Mouse (Mus musculus) liver, adult (tissue): ENCODE measurements around the gene Hsp90ab1.

Experiments
- GATA4 ChIP-seq: IDR thresholded peaks from 2 replicates; pipeline ENCODE4 v1.6.1; 2014; ENCODE audit warnings: mild to moderate bottlenecking, low read length; ENCODE audit not compliant: insufficient replicate concordance

The Hsp90ab1 gene

GRCm38 (mm10) chr17:45573087-45573779 lies at the start of gene Hsp90ab1:
TSS of gene Hsp90ab1 (minus strand) at chr17:45573271.
- TF ChIP-seq GATA4 = no peak; the same call in 1 of the 2 replicates

GRCm38 (mm10) chr17:45619386-45620256 lies 46.5 kb upstream of the Hsp90ab1 start:
- no peak for TF ChIP-seq GATA4

DNA sequence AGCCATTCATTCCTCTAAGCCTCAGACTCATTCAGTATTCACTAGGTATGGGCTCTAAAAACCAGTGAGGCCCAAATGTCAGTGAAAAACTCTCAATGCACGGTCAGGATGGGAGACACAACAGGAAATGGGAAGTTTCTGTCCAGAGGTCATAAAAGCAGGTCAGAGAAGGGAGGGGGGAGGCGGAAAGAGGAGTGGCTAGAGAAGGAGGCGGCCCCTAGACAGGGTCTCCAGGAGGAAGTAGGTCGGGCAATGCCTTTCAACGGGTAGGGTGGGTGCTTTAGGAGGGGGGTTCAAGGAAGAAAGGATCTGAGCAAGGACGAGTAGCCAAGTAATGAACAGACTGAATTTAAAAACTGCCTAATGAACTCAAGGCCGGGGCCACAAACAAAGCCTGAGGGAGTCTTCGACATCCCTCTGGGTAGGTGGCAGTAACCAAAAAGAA lies 45.9 kb upstream of the Hsp90ab1 start:
- TF ChIP-seq GATA4 = no peak

GRCm38 (mm10) chr17:45617655-45618054 lies 44.6 kb upstream of the Hsp90ab1 start:
- TF ChIP-seq GATA4 = no peak

- TF ChIP-seq GATA4 = no peak
These were observed 43.6 kb upstream of the Hsp90ab1 start for GRCm38 (mm10) chr17:45616679-45617078.

GRCm38 (mm10) chr17:45616046-45616650 lies 43.1 kb upstream of the Hsp90ab1 start:
- TF ChIP-seq GATA4 = no peak

DNA sequence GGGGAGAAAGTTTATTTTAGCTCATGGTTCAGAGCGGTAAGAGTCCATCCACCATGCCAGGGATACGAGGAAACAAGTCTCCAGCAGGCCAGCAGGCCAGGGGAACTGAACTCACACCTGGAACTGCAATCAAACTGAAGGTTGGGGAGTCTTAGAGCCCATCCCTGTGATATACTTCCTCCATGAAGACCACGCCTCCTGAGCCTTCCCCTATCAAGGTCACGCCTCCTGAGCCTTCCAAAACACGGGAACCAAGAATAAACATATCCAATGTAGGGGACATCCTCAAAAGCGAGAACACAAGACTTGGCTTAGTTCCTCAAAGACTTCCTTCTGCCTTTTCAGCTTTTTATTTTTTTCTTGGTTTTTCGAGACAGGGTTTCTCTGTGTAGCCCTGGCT lies 39.9 kb upstream of the Hsp90ab1 start:
- TF ChIP-seq GATA4 = no peak

DNA sequence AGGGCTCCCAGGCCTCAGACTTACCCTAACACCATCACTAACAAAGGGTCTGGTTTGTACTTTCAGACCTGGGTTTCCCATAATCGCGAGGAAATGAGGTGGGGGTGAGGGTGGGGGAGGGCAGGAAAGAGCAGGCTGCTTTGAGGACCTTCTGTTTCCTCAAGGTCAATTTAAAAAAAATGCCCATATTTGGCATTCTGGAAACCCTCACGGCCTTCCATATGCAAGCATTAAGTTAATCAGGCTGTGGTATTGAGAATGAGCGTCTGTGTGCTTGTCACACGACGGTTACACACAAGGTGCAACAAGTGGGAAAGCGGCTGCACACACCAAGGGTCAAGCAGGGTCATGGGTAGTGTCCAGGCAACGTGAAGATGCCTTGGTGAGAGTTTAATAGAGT lies 38.9 kb upstream of the Hsp90ab1 start:
- no peak for TF ChIP-seq GATA4

- TF ChIP-seq GATA4 = no peak
These were observed 37.2 kb upstream of the Hsp90ab1 start for GRCm38 (mm10) chr17:45610144-45610866.

DNA sequence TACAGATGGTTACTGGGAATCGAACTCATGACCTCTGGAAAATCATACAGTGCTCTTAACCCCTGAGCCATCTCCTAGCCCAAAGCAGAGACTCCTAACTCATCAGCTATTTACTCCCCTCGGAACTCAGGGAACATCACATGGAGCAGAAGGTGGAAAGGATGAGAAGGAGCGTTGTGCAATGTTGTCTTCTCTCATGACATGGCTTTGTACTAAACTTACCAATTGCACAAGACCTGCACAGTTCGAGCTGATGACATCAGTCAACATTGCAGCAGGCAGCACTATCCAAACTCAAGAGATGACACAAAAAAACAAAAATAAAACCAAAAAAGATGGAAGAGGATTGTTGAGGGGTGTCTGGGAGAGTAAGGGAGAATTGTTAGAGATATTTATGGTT lies 35.3 kb upstream of the Hsp90ab1 start:
- no peak for TF ChIP-seq GATA4

DNA sequence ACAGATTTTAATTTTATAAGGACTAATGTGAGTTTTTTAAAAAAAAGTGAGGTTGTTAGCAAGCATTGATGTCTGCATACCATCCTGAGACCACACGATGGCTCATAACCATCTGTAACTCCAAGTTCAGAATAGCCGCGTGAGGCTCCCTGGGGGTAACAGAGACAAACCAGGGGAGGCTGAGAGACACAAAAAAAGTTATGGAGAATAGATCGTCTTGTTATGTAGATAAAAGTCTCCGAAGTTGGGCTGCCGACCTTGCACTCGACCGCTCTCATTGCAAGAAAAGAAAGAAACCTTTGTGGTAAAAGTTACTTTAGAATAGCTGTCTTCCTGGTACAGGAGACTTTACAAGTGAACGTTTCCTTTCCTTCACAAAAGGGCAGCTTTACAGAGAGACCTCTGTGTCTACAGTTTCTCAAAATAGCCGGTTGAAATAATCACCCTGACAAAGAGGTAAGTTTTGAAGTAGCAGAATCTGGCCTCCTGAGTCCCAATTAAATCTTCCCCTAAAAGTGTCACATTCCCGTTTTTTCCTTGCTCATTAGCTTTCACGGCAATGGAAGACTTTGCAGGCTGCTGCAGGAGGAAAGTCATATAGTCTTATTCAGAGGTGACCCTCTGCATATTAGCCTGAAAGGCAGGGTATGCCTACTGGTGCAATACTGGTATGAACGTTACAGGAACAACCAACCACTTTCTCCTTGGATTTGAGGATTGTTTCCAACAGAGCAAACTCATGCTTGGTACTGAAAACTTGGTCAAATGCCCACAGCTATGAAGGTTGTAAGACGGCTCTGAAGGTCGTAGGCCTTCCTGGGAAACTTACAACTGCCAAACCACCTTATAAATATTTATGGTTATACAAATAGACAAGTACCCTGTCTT lies 34.2 kb upstream of the Hsp90ab1 start:
- no peak for TF ChIP-seq GATA4

GRCm38 (mm10) chr17:45602984-45603383 lies 29.9 kb upstream of the Hsp90ab1 start:
- no peak for TF ChIP-seq GATA4

GRCm38 (mm10) chr17:45601877-45602304 lies 28.8 kb upstream of the Hsp90ab1 start, which contains the start of gene Mymx:
TSS of gene Mymx (minus strand) at chr17:45602102.
- no peak for TF ChIP-seq GATA4

DNA sequence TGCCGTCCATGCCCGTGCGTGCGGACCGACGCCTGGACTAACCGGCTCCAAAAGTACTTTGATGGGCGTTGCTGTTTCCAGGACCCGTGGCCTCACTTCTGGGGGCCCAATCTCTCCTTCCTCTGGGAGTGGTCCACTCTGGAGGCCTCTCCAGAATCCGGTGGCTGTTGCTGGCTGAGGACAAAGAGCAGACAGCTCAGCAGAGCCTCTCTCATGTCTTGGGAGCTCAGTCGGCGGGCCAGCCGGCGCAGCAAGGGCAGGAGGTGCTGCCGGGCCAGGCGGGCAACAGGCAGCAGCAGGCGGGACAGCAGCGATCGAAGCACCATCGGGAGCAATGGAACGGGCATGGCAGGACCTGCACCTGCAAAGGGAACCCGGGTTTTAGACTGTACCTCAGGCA lies 28.3 kb upstream of the Hsp90ab1 start:
- no peak for TF ChIP-seq GATA4
